Mouse (Mus musculus) thymus, adult 2 months (tissue): ENCODE measurements around the gene Atp2b4.

Source experiments
- CTCF ChIP-seq: fragments of 200-500 bp; IDR thresholded peaks from 2 replicates; pipeline ENCODE4 v1.5.1; 2012; ENCODE audit warnings: mild to moderate bottlenecking, control low read depth, low read length, moderate library complexity, borderline replicate concordance; ENCODE audit not compliant: control insufficient read depth, poor library complexity, insufficient read depth; ENCODE audit errors: extremely low read depth
- POLR2A ChIP-seq: fragments of 200-500 bp; IDR thresholded peaks from 2 replicates; pipeline ENCODE4 v1.6.1; 2012; ENCODE audit warnings: mild to moderate bottlenecking, low read length, control low read depth, moderate library complexity; ENCODE audit not compliant: control insufficient read depth, poor library complexity, insufficient read depth; ENCODE audit errors: extremely low read depth

- TF ChIP-seq CTCF (no peak), POLR2A (no peak)
These were observed 56.2 kb downstream of the Atp2b4 start for GRCm38 (mm10) chr1:133744609-133745008.
